Mouse (Mus musculus) embryonic fibroblast, embryonic 13.5 days (primary cell): ENCODE measurements around the gene St14.

Experiments used
- CTCF ChIP-seq: IDR thresholded peaks from 2 replicates; pipeline ENCODE4 v1.5.1; 2011; ENCODE audit warnings: mild to moderate bottlenecking, control low read depth, low read length, moderate library complexity, borderline replicate concordance; ENCODE audit not compliant: insufficient read depth
- POLR2A ChIP-seq: IDR thresholded peaks from 2 replicates; pipeline ENCODE4 v1.6.1; 2011; ENCODE audit warnings: low read depth, mild to moderate bottlenecking, control low read depth, low read length, moderate library complexity

DNA sequence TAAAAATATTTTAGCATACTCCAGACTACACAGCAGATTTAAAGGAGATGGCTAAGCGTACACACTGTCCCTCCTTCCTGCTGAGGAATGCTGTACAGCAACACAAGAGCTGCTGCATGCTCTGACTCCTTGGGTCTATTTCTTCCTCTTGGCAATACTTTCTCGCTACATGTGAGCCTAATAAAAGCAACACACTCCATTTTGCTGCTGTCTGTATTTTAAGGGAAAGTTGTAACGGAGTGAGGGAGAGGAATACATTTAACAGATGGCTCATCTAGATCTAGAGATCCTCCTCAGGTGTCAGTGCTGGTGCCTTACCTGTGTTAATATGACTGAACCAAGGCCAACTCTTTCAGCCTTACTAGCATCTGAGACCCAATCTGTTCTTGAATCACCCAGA is 44.3 kb upstream of the St14 start:
- TF ChIP-seq CTCF = no peak
- TF ChIP-seq POLR2A = no peak
